Mouse (Mus musculus): ENCODE results near the gene Gmcl1.

DNA sequence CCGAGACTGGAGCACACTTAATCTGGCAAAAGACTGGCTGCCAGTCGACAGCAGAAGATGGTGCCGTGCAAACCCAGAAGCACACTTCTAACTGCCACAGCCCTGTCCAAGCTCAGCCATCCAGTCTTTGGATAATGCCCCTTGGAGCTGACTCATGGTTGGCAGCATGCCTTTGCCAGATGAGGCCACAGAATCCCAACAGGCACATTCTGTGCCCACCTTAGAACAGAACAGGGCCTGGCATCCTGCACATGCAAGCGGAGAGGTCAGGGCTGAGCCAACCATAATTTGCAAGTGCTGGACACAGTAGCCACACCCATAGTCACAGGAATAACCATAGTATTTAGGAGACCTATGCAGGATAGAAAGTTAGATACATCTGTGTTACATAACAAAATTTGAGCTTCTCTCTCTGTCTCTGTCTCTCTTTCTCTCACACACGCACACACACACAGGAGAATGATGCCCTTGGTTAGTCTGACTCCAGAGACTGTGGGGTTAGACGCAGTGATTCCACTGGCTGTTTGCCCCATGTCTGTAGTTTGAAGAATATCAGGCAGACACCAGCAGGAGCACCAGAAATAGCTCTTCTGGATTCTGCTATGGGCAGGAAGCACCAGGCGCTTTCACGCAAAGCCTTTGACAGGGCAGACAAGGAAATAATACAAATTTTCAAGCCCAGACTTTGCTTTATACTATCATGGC, 43.0 kb upstream of the Gmcl1 start:
- TF ChIP-seq POLR2A (IDR thresholded peaks at IDR 0.05; ENCODE audit: low read depth, low read length) (no peak), CTCF (IDR thresholded peaks at IDR 0.05; ENCODE audit: extremely low read depth, insufficient read length, insufficient replicate concordance, low read depth, low read length) (no peak)

Measured in small intestine, adult 2 months (tissue).